Mouse (Mus musculus): ENCODE measurements around the gene Synm. TPM values are rescaled to one million over a fixed set of nuclear protein-coding genes. Genes with fewer than 3 reads are reported as not detected.

Gene Synm
- polyA plus RNA-seq, 1 experiment from 2014 or later, result 7.0 TPM

GRCm38 (mm10) chr7:67716213-67716878, 43.2 kb downstream of the Synm start:
- WGBS, result 51% methylated on average over 11 of the region's 11 CpGs
- 0 out of 2 replicates have a peak, but pooled peaks have one; percentile 33 for ATAC-seq (ENCODE audit: low FRiP score)
- no peak overlapping the region for H3K27ac ChIP-seq
- no peaks in the 10 kb centered on the region for H3K9me3 ChIP-seq
- H3K9ac ChIP-seq, result no peak overlapping the region
- peaks cover 33% of the 10 kb centered on the region for H3K4me1 ChIP-seq (replicated peaks)
- H3K4me3 ChIP-seq, result no peak overlapping the region
- H3K27me3 ChIP-seq, result no peaks in the 10 kb centered on the region
- no peak overlapping the region for H3K4me2 ChIP-seq
- H3K36me3 ChIP-seq, result peaks cover 11% of the 10 kb centered on the region

DNA sequence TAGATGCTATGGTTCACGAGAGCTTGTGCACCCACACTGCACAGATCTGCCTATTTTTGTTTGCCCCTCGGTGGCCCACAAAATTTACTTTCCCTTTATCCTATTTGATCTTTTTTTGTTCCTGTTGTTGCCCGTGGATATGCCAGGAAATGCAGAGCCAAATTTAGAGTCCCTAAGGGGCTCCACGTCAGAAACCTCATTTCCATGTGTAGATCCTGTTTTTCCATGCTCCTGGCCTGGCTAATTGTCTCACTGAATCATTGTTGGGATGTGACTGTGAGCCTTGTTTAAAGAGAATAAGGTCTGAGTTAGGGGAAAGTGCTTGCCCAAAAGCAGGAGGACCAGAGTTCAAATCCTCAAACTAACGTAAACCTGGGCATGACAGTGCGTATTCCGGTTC, 44.4 kb downstream of the Synm start:
- H3K9ac ChIP-seq, result no peak overlapping the region
- H3K4me2 ChIP-seq, result no peak overlapping the region
- peak overlapping the region; percentile 81 for H3K27ac ChIP-seq
- no peaks in the 10 kb centered on the region for H3K9me3 ChIP-seq
- WGBS, result 64% methylated on average over 7 of the region's 7 CpGs
- no peak overlapping the region for H3K4me3 ChIP-seq
- H3K36me3 ChIP-seq, result peaks cover 14% of the 10 kb centered on the region
- no peaks in the 10 kb centered on the region for H3K27me3 ChIP-seq
- peaks cover 33% of the 10 kb centered on the region for H3K4me1 ChIP-seq (replicated peaks)
- no peak for ATAC-seq (ENCODE audit: low FRiP score)

- Histone ChIP-seq H3K9ac (peak overlapping the region; percentile 46; the same call in 1 of the 2 replicates), H3K4me2 (peak overlapping the region; percentile 13; the same call in 1 of the 2 replicates), H3K4me1 (replicated peaks) (peaks cover 33% of the 10 kb centered on the region), H3K36me3 (peaks cover 18% of the 10 kb centered on the region), H3K9me3 (no peaks in the 10 kb centered on the region), H3K4me3 (no peak overlapping the region), H3K27me3 (no peaks in the 10 kb centered on the region), H3K27ac (peak overlapping the region; percentile 81)
- WGBS, result 31% methylated on average over 19 of the region's 19 CpGs
- peak; percentile 70 for ATAC-seq (ENCODE audit: low FRiP score)
Measured at GRCm38 (mm10) chr7:67713820-67714510, 45.6 kb downstream of the Synm start.

- Histone ChIP-seq H3K9ac (no peak overlapping the region), H3K9me3 (no peaks in the 10 kb centered on the region), H3K27ac (no peak overlapping the region), H3K4me2 (no peak overlapping the region), H3K36me3 (peaks cover 18% of the 10 kb centered on the region), H3K27me3 (no peaks in the 10 kb centered on the region), H3K4me3 (no peak overlapping the region), H3K4me1 (replicated peaks) (peaks cover 15% of the 10 kb centered on the region)
- no peak for ATAC-seq (ENCODE audit: low FRiP score)
- 88% methylated on average over 7 of the region's 7 CpGs for WGBS
Measured at GRCm38 (mm10) chr7:67710216-67710615, 49.3 kb downstream of the Synm start.

GRCm38 (mm10) chr7:67708160-67708559, 51.4 kb downstream of the Synm start:
- no peak overlapping the region for H3K27ac ChIP-seq
- no peaks in the 10 kb centered on the region for H3K27me3 ChIP-seq
- H3K9me3 ChIP-seq, result no peaks in the 10 kb centered on the region
- peaks cover 18% of the 10 kb centered on the region for H3K36me3 ChIP-seq
- 77% methylated on average over 6 of the region's 6 CpGs for WGBS
- H3K4me3 ChIP-seq, result no peak overlapping the region
- no peak for ATAC-seq (ENCODE audit: low FRiP score)
- H3K4me2 ChIP-seq, result no peak overlapping the region
- no peaks in the 10 kb centered on the region for H3K4me1 ChIP-seq (replicated peaks)
- no peak overlapping the region for H3K9ac ChIP-seq

DNA sequence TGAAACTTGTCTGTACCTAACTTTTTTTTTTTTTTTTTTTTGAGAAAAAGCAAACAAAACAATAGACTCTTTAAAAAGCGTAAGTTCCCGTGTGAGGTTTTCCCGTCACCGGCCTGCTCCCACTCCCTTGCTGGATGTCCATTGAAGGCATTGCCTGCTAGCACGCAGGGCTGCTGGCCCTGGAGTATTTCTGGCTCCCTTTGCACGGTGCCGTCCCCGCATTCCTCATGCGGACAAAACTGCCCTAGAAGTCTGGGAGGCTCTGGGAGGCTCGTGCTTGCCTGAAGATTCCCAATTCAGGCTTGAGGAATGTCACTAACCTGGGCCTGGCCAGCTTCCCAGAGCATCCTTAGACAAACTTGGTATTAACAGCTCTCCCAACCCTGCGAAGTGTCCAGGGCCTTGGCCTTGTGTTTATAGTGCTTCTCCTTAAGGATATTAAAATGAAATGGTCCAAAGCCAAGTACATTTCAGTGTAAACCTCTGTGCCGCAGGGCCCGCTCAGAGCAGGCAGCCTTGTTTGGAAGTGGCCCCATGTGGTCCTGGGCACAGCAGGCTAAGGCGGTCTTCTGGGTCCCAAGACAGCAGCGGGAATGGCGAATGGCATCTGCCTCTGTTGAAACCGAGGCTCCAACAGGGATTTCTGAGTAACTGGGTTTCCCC, 58.2 kb downstream of the Synm start:
- Histone ChIP-seq H3K9ac (no peak overlapping the region), H3K27me3 (no peaks in the 10 kb centered on the region), H3K4me1 (replicated peaks) (peaks cover 11% of the 10 kb centered on the region), H3K36me3 (0 out of 2 replicates have a peak, but pooled peaks cover 5% of the 10 kb centered on the region), H3K9me3 (no peaks in the 10 kb centered on the region), H3K4me2 (no peak overlapping the region), H3K27ac (peak overlapping the region; percentile 23; the same call in 1 of the 2 replicates), H3K4me3 (no peak overlapping the region)
- no peak for ATAC-seq (ENCODE audit: low FRiP score)
- 63% methylated on average over 17 of the region's 17 CpGs for WGBS

DNA sequence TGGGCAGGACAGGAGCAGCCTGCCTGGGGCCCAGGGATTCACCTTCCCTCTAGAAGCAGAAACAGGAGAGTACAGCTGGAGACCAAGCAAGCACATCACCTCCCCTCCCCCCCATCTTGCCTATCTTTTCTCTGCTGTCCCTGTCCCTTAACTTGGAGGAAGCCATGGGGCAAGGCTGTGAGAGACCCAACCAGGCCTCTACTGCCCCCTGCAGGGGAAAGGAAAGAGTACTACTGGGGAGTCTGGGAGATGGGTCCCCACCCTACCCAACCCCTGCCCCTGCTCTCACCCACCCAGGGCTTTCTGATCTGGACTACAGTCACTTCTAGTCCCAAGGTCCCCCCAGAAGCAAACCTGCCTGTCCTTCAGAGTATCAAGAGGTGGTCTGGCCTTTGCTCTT, 58.7 kb downstream of the Synm start:
- H3K9me3 ChIP-seq, result no peaks in the 10 kb centered on the region
- H3K27me3 ChIP-seq, result no peaks in the 10 kb centered on the region
- H3K4me3 ChIP-seq, result no peak overlapping the region
- no peak overlapping the region for H3K27ac ChIP-seq
- H3K9ac ChIP-seq, result no peak overlapping the region
- no peak overlapping the region for H3K4me2 ChIP-seq
- 0 out of 2 replicates have a peak, but pooled peaks cover 5% of the 10 kb centered on the region for H3K36me3 ChIP-seq
- no peak for ATAC-seq (ENCODE audit: low FRiP score)
- H3K4me1 ChIP-seq (replicated peaks), result peaks cover 11% of the 10 kb centered on the region

DNA sequence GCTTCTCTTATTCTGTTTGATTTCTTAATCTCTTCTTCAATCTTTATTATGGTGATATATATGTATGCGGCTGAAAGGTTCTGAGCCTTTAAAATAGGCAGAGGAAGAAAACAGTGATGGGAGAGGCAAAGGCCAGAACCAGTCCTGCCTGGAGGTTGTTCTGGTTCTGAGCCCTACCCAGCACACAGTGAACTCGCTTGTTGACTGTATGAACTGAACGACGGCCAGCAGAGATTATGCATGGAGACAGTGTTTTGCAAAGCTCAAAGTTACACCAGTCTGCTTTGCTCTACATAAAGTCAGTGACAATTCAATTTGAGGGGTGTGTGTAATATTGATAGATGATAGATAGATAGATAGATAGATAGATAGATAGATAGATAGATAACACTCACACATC, 60.2 kb downstream of the Synm start:
- peaks cover 11% of the 10 kb centered on the region for H3K4me1 ChIP-seq (replicated peaks)
- H3K27me3 ChIP-seq, result no peaks in the 10 kb centered on the region
- H3K9me3 ChIP-seq, result no peaks in the 10 kb centered on the region
- H3K27ac ChIP-seq, result no peak overlapping the region
- no peak for ATAC-seq (ENCODE audit: low FRiP score)
- 93% methylated on average over 4 of the region's 4 CpGs for WGBS
- 0 out of 2 replicates have a peak, but pooled peaks cover 5% of the 10 kb centered on the region for H3K36me3 ChIP-seq
- no peak overlapping the region for H3K4me2 ChIP-seq
- no peak overlapping the region for H3K9ac ChIP-seq
- no peak overlapping the region for H3K4me3 ChIP-seq

DNA sequence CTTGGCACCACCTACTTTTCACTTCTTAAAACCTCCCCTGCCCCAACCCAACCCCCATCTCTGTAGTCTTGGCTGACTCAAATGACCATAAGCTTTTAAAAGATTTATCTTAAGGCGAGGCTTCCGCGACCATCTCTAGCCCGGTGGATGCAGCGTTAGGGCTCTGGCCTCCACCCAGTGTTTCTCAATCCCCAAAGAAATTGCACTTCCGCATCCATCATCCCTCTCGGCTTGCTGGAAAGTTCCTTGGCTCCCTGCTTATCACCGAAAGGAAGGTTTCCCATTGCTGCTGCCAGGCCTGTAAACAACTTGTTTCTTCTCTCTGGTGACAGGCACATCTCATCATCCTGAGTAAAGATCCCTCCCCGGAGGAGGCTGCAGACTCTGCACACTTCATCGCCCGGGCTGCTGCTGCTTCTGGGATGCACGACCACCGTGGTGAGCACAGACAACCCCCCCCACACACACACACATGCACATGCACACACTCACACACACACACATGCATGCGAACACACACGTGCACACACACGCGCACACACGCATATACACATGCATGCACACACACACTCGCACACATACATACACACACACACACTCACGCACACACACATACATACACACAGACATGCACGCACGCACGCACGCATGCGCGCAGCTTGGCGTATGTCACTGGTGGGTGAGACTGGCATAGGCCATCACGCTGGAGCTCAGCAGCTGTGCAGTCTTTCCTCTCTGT, 61.5 kb downstream of the Synm start:
- Histone ChIP-seq H3K9ac (no peak overlapping the region), H3K9me3 (no peaks in the 10 kb centered on the region), H3K4me2 (no peak overlapping the region), H3K27ac (no peak overlapping the region), H3K27me3 (no peaks in the 10 kb centered on the region), H3K4me1 (replicated peaks) (peaks cover 11% of the 10 kb centered on the region), H3K36me3 (0 out of 2 replicates have a peak, but pooled peaks cover 5% of the 10 kb centered on the region), H3K4me3 (no peak overlapping the region)
- no peak for ATAC-seq (ENCODE audit: low FRiP score)
- 89% methylated on average over 28 of the region's 28 CpGs for WGBS

GRCm38 (mm10) chr7:67695906-67696305, 63.6 kb downstream of the Synm start:
- Histone ChIP-seq H3K4me2 (no peak overlapping the region), H3K36me3 (0 out of 2 replicates have a peak, but pooled peaks cover 5% of the 10 kb centered on the region), H3K9me3 (no peaks in the 10 kb centered on the region), H3K9ac (no peak overlapping the region), H3K27ac (no peak overlapping the region), H3K4me3 (no peak overlapping the region), H3K4me1 (replicated peaks) (no peaks in the 10 kb centered on the region), H3K27me3 (no peaks in the 10 kb centered on the region)
- no peak for ATAC-seq (ENCODE audit: low FRiP score)
- 89% methylated on average over 7 of the region's 7 CpGs for WGBS

GRCm38 (mm10) chr7:67692791-67693538, 66.6 kb downstream of the Synm start:
- ATAC-seq (ENCODE audit: low FRiP score), result no peak
- no peaks in the 10 kb centered on the region; the same call in 1 of the 2 replicates for H3K4me1 ChIP-seq (replicated peaks)
- 92% methylated on average over 23 of the region's 23 CpGs for WGBS
- H3K36me3 ChIP-seq, result no peaks in the 10 kb centered on the region
- H3K27me3 ChIP-seq, result no peaks in the 10 kb centered on the region
- H3K4me3 ChIP-seq, result no peak overlapping the region
- no peak overlapping the region for H3K4me2 ChIP-seq
- no peak overlapping the region for H3K9ac ChIP-seq
- no peak overlapping the region for H3K27ac ChIP-seq
- no peaks in the 10 kb centered on the region for H3K9me3 ChIP-seq

Measured in hindbrain, embryonic 13.5 days (tissue).